Mouse (Mus musculus) neural tube, embryonic 14.5 days (tissue): ENCODE data around the gene Foxo1. TPM values are rescaled to one million over a fixed set of nuclear protein-coding genes. Genes with fewer than 3 reads are reported as not detected.

Experiments used
- ATAC-seq: fragments of 200-750 bp; cut with Nextera tagmentation; 2 replicates; pipeline ENCODE4 v1.8.0; 2017; ENCODE audit warnings: low read depth, mild to moderate bottlenecking, moderate TSS enrichment, moderate library complexity
- H3K27ac ChIP-seq: fragments of 300-500 bp; sonication (generic); 2 replicates; pipeline ENCODE4 v1.5.1; 2014; ENCODE audit warnings: low read depth, mild to moderate bottlenecking, control low read depth, low read length, moderate library complexity, mixed read lengths
- H3K27me3 ChIP-seq: fragments of 300-500 bp; sonication (generic); 2 replicates; pipeline ENCODE4 v1.6.1; 2014; ENCODE audit warnings: low read length; ENCODE audit not compliant: control insufficient read depth, insufficient read depth
- H3K36me3 ChIP-seq: fragments of 300-500 bp; sonication (generic); 2 replicates; pipeline ENCODE4 v1.6.1; 2014; ENCODE audit warnings: low read length, mixed read lengths; ENCODE audit not compliant: control insufficient read depth, insufficient read depth
- H3K4me1 ChIP-seq: fragments of 300-500 bp; sonication (generic); 2 replicates; pipeline ENCODE4 v1.6.1; 2014; ENCODE audit warnings: low read length; ENCODE audit not compliant: control insufficient read depth, insufficient read depth
- H3K4me2 ChIP-seq: fragments of 300-500 bp; sonication (generic); 2 replicates; pipeline ENCODE4 v1.6.1; 2014; ENCODE audit warnings: mild to moderate bottlenecking, low read depth, low read length, control low read depth
- H3K4me3 ChIP-seq: fragments of 300-500 bp; sonication (generic); 2 replicates; pipeline ENCODE4 v1.5.1; 2014; ENCODE audit warnings: low read depth, low read length, control low read depth, mixed read lengths
- H3K9ac ChIP-seq: fragments of 300-500 bp; sonication (generic); replicated peaks from 2 replicates; pipeline ENCODE4 v1.6.1; 2014; ENCODE audit warnings: low read depth, mild to moderate bottlenecking, control low read depth, low read length, mixed read lengths
- H3K9me3 ChIP-seq: fragments of 300-500 bp; sonication (generic); 2 replicates; pipeline ENCODE4 v1.6.1; 2016; ENCODE audit warnings: low read length; ENCODE audit not compliant: control insufficient read depth
- WGBS: fragments of 180-500 bp; shearing (Covaris S2); extraction: QIAGEN DNeasy Blood & Tissue Kit; methylation state at CpG from one replicate; pipeline ENCODE4 v1.1.7; 2014; 5-methylcytosine and 5-hydroxymethylcytosine counted together
- polyA plus RNA-seq: library from polyadenylated mRNA; unstranded; fragments of >200 nt; fragmentation: Nextera tagmentation; extraction: Ambion mirVana; gene quantifications from 2 replicates; pipeline ENCODE4 v1.2.1, GENCODE M21; 2014

The Foxo1 gene
- polyA plus RNA-seq, 1 experiment from 2014 or later = 2.1 TPM

DNA sequence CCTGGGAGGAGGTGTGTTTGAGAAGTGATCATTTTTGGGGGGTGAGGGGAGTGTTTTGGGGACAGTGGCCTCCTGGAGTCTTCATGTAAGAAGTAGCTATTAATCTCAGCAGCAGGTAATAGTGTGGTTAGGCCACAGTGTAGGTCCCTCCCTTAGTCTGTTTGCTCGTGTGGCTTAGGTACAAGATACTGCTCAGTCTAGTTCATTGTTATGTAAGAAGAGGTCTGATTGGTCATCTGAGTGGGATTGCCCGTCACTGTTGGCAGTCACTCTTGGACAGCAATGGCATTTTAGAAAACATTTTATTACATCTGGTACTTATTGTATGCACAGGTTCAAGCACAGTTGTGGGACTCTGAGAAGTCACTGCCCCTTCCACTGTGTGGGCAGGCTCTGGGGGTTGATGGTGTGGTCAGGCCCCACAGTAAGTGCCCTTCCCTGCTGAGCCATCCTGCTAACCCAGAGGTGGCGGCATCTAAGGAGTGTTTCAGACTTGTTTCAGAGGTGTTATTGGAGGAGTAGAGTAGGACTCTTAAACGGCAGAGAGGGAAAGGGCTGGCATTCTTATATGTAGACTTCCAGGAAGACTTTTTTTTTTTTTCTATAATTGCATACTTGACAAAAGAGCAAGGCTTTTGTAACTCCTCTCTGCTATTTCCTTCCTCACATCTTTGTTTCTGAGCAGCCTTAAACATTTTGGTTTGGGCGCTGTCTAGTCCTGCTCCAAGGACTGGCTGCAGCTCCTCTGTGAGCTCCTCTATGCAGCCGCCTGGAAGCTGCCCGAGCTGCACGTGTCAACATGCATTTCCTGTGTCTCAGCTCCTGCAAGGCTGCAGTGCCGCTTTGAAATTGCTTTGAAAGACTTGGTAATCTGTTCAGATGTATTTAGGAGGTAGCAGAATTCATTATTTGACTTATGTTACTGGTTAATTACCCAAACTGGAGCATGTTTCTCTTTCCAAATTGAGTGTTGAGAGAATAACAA lies 54.6 kb downstream of the Foxo1 start:
- WGBS = 44% methylated on average over 9 of the region's 9 CpGs
- Histone ChIP-seq H3K4me2 (no peak overlapping the region), H3K4me3 (no peak overlapping the region), H3K27ac (no peak overlapping the region), H3K27me3 (no peaks in the 10 kb centered on the region), H3K4me1 (0 out of 2 replicates have a peak, but pooled peaks cover 3% of the 10 kb centered on the region), H3K9me3 (no peaks in the 10 kb centered on the region), H3K36me3 (no peaks in the 10 kb centered on the region), H3K9ac (no peak overlapping the region)
- ATAC-seq = no peak

DNA sequence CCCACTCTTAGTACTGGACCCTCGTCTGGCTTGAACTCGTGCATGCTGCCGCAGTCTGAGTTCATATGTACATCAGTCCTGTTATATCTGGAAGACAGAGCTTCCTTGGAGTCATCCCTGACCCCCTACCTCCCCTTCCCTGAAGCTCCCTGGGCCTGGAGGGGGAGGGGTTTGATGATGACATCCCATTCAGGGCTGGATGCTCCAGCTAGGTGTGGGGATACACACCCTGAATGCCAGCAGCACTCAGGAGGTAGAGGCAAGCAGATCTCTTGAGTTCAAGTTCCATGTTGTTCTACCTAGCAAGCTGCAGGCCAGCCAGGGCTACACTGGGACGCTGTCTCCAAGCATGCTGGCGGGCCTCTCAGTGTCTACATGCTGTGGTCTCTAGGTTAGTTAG lies 56.9 kb downstream of the Foxo1 start:
- no peaks in the 10 kb centered on the region for H3K9me3 ChIP-seq
- no peaks in the 10 kb centered on the region for H3K27me3 ChIP-seq
- H3K36me3 ChIP-seq = no peaks in the 10 kb centered on the region
- no peak overlapping the region for H3K9ac ChIP-seq
- 98% methylated on average over 5 of the region's 5 CpGs for WGBS
- no peak overlapping the region for H3K27ac ChIP-seq
- no peak overlapping the region for H3K4me3 ChIP-seq
- 0 out of 2 replicates have a peak, but pooled peaks cover 3% of the 10 kb centered on the region for H3K4me1 ChIP-seq
- ATAC-seq = no peak
- no peak overlapping the region for H3K4me2 ChIP-seq

GRCm38 (mm10) chr3:52326687-52327086 lies 58.6 kb downstream of the Foxo1 start:
- WGBS = 90% methylated on average over 6 of the region's 6 CpGs

GRCm38 (mm10) chr3:52327146-52327545 lies 59.0 kb downstream of the Foxo1 start:
- WGBS = 86% methylated on average over 13 of the region's 13 CpGs
- H3K27me3 ChIP-seq = no peaks in the 10 kb centered on the region
- no peaks in the 10 kb centered on the region for H3K9me3 ChIP-seq
- no peak overlapping the region for H3K27ac ChIP-seq
- no peak overlapping the region for H3K9ac ChIP-seq
- H3K4me2 ChIP-seq = no peak overlapping the region
- H3K36me3 ChIP-seq = no peaks in the 10 kb centered on the region
- no peak for ATAC-seq
- H3K4me1 ChIP-seq = 0 out of 2 replicates have a peak, but pooled peaks cover 3% of the 10 kb centered on the region
- H3K4me3 ChIP-seq = no peak overlapping the region

More at GRCm38 (mm10) chr3:52326687-52327086, 58.6 kb downstream of the Foxo1 start:
- Histone ChIP-seq H3K9ac (no peak overlapping the region), H3K4me2 (no peak overlapping the region), H3K27ac (no peak overlapping the region), H3K27me3 (no peaks in the 10 kb centered on the region), H3K36me3 (no peaks in the 10 kb centered on the region), H3K9me3 (no peaks in the 10 kb centered on the region), H3K4me3 (no peak overlapping the region), H3K4me1 (0 out of 2 replicates have a peak, but pooled peaks cover 3% of the 10 kb centered on the region)
- no peak for ATAC-seq

DNA sequence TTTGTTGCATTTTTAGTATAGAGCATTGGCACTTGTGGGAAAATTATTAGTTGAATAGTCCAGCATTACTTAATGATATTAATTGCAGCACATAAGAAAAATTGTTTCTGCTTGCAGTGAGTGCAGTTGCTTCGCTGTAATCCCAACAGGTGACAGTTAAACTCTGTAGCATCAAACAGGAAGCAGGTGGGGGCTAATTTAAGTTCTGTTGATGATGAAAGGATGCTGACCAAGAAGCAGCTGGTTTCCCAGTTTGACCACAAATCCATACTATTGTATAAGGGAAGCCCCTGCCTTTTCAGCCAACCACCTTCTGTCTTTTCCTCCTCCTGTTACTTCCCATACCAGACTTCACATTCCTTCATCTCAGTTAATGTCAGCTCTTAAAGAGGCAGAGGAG lies 63.6 kb downstream of the Foxo1 start:
- WGBS = 89% methylated on average over 1 of the region's 1 CpGs
- no peaks in the 10 kb centered on the region for H3K9me3 ChIP-seq
- no peaks in the 10 kb centered on the region for H3K4me1 ChIP-seq
- no peak for ATAC-seq
- H3K27ac ChIP-seq = no peak overlapping the region
- H3K27me3 ChIP-seq = no peaks in the 10 kb centered on the region
- no peak overlapping the region for H3K4me2 ChIP-seq
- no peak overlapping the region for H3K9ac ChIP-seq
- H3K36me3 ChIP-seq = no peaks in the 10 kb centered on the region
- H3K4me3 ChIP-seq = no peak overlapping the region

DNA sequence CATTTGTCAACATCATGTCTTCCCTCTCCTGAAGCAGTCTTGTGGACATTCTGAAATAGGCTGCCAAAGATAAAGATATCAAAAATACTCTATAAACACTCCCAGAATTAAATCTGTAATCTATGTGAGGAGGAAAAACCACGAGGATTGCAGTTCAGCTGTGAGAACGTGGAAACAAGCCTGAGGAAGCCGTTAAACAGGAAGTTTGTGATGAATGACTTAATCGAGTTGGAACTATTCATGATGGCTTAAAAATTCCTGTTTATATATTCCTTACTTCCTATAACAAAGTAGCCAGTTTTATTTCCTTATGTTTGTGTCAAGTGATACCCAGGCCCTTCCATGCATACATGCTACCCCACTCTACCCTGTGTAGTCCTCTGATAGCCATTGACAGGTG lies 70.6 kb downstream of the Foxo1 start:
- no peak for ATAC-seq
- no peak overlapping the region for H3K4me2 ChIP-seq
- H3K36me3 ChIP-seq = no peaks in the 10 kb centered on the region
- no peaks in the 10 kb centered on the region for H3K27me3 ChIP-seq
- H3K9ac ChIP-seq = no peak overlapping the region
- H3K4me1 ChIP-seq = 0 out of 2 replicates have a peak, but pooled peaks cover 3% of the 10 kb centered on the region
- no peak overlapping the region for H3K4me3 ChIP-seq
- no peaks in the 10 kb centered on the region for H3K9me3 ChIP-seq
- 90% methylated on average over 4 of the region's 4 CpGs for WGBS
- no peak overlapping the region for H3K27ac ChIP-seq

GRCm38 (mm10) chr3:52340336-52341034 lies 72.3 kb downstream of the Foxo1 start:
- H3K27me3 ChIP-seq = no peaks in the 10 kb centered on the region
- no peak overlapping the region for H3K27ac ChIP-seq
- no peak overlapping the region for H3K9ac ChIP-seq
- H3K4me2 ChIP-seq = no peak overlapping the region
- ATAC-seq = no peak
- no peaks in the 10 kb centered on the region for H3K9me3 ChIP-seq
- no peaks in the 10 kb centered on the region for H3K36me3 ChIP-seq
- 90% methylated on average over 12 of the region's 12 CpGs for WGBS
- H3K4me1 ChIP-seq = 0 out of 2 replicates have a peak, but pooled peaks cover 3% of the 10 kb centered on the region
- no peak overlapping the region for H3K4me3 ChIP-seq

DNA sequence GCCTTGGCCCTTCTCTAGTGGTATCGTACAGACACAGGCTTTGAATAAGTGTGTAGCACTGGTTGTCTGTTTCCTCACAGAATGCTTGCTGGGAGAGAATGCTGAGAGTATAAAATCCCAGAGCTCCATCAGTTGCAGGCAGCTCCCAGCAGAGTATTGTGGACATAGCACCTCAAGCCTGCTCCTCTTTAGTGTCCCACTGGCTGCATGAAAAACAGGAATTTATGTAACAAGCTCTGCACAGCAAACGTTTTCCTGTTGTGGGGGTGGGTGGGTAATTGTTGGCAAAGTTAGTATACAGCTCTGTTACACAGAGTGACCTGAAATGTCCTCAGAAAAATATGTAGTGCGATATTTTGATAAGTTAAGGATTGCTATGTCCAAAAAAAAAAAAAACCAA lies 74.1 kb downstream of the Foxo1 start:
- no peak for ATAC-seq
- no peaks in the 10 kb centered on the region for H3K36me3 ChIP-seq
- H3K27me3 ChIP-seq = no peaks in the 10 kb centered on the region
- no peak overlapping the region for H3K4me3 ChIP-seq
- no peaks in the 10 kb centered on the region for H3K9me3 ChIP-seq
- H3K9ac ChIP-seq = no peak overlapping the region
- H3K27ac ChIP-seq = no peak overlapping the region
- H3K4me2 ChIP-seq = no peak overlapping the region
- 70% methylated on average over 3 of the region's 3 CpGs for WGBS
- 0 out of 2 replicates have a peak, but pooled peaks cover 3% of the 10 kb centered on the region for H3K4me1 ChIP-seq

GRCm38 (mm10) chr3:52342801-52343200 lies 74.7 kb downstream of the Foxo1 start:
- WGBS = 38% methylated on average over 3 of the region's 3 CpGs
- H3K9me3 ChIP-seq = no peaks in the 10 kb centered on the region
- H3K27ac ChIP-seq = no peak overlapping the region
- H3K4me1 ChIP-seq = 0 out of 2 replicates have a peak, but pooled peaks cover 3% of the 10 kb centered on the region
- no peaks in the 10 kb centered on the region for H3K27me3 ChIP-seq
- no peak for ATAC-seq
- no peak overlapping the region for H3K4me3 ChIP-seq
- H3K4me2 ChIP-seq = no peak overlapping the region
- no peaks in the 10 kb centered on the region for H3K36me3 ChIP-seq
- H3K9ac ChIP-seq = no peak overlapping the region
